Mouse (Mus musculus) spleen, adult 2 months (tissue): Measurements from ENCODE around the gene Anks1.

Source experiments
- CTCF ChIP-seq: fragments of 200-500 bp; IDR thresholded peaks from 2 replicates; pipeline ENCODE4 v1.5.1; 2011; ENCODE audit warnings: mild to moderate bottlenecking, inconsistent platforms; ENCODE audit not compliant: insufficient read depth, insufficient read length, insufficient replicate concordance; ENCODE audit errors: extremely low read depth
- POLR2A ChIP-seq: fragments of 200-500 bp; IDR thresholded peaks from 2 replicates; pipeline ENCODE4 v1.6.1; 2011; ENCODE audit warnings: low read depth, low read length, inconsistent platforms

- peak; percentile 76; the same call in 1 of the 2 replicates for TF ChIP-seq CTCF
- no peak for TF ChIP-seq POLR2A
These were observed 139.3 kb downstream of the Anks1 start for GRCm38 (mm10) chr17:28048425-28048824.
